Mouse (Mus musculus): ENCODE measurements around the gene Wbp1l.
A peak's percentile ranks its signal among the peaks of the same experiment; 100 is the strongest.

The Wbp1l gene

DNA sequence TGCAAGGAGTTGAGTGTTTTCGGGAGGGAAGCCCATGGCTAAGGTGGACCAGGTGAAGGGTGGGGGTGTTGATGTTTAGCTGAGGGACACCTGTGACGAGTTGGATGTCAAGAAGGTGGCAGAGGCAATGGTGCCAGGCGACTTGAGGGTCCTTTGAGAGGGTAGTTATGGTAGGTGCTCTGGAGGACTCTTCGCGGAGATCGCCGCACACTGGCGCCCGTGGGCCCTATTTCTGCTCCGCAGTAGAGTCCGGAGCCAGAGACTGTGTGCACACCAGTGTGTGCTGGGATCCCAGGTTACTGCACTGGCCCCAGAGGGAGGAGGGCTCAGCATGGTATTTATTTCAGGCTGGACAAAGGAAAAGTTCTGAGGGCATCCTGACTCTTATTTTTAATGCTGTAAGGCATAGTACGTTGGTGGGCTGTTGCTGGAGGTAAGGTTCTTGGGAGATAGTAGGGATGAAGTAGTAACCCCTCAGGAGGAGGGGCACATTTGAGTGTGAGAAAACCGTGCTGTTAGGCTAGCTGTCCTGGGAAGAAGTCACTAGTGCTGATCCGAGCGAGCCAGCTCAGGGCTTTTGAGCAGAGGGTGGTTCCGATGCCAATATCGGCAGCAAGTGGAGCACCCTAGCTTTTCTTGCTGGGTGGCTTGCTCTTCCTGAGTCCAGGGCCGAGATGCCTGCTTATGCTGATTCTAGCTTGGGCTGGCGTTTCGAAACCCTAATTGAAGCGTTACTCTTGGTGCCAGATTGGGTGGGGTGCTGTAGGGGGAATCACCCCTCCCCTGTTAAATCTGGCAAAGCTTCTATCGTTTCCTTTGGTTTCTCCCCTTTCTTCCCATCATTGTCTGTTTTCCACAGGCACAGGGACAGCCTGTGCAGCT is 732 bp downstream of the Wbp1l start:
- no peak for DNase-seq

GRCm38 (mm10) chr19:46600371-46600770 is 1.5 kb downstream of the Wbp1l start:
- no peak for DNase-seq

GRCm38 (mm10) chr19:46601491-46601890 is 2.6 kb downstream of the Wbp1l start:
- DNase-seq, result no peak

DNA sequence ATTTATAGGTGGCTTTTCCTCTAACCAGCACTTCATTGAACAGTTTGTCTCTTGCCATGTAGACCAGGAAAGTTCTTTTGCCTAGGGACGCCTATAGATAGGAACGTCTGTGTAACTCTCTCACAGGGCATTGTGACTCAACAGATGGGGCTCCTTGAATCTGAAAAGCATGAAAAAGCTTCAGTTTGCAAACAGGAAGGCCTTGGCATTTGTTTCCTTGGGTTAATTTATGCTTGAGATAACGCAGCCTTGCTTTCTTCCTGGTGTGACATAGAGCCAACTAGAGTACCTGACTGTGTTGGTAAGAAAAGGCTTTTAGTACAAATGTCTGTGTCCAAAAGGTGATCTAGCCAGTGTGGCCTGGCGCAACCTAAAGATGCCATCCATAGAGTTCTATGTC is 3.5 kb downstream of the Wbp1l start:
- DNase-seq, result no peak

- DNase-seq, result no peak
Measured at GRCm38 (mm10) chr19:46606718-46607117, 7.8 kb downstream of the Wbp1l start.

DNA sequence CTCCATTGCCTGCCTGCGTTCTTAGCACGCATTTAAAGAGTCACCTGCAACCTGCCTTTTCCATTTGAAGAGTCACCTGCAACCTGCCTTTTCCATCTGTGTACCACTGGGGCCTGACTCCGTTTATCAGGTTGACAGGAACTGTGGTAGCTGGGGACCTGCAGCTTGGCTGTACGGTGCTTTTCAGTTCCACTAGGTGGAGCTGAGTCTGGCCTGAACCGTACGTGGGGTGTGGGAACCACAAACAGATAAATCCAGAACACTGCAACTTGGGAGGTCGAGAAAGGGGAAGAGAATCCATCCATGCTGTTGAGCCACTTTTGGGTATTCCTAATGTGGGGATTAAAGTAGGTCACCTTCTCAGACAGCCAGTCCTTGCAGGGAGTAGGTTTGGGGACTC is 8.5 kb downstream of the Wbp1l start:
- DNase-seq, result peak; percentile 39

DNA sequence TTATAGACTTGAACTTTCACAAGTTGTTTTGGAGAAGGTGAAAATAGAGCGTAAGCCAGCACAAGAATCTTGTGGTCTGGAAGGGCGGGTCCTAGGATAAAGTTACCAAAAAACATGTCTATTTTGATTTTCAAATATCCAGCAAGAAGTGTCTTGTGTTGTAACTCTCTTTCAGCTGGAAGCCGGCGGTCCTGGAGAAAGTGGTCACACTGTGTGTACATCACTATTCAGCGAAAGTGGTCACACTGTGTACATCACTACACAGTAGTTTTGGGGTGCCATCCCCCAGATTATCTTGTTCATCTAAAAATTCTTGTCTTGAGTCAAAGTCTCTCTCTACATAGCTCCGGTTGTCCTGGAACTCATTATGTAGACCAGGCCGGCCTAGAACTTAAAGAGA is 9.3 kb downstream of the Wbp1l start:
- DNase-seq, result no peak

DNA sequence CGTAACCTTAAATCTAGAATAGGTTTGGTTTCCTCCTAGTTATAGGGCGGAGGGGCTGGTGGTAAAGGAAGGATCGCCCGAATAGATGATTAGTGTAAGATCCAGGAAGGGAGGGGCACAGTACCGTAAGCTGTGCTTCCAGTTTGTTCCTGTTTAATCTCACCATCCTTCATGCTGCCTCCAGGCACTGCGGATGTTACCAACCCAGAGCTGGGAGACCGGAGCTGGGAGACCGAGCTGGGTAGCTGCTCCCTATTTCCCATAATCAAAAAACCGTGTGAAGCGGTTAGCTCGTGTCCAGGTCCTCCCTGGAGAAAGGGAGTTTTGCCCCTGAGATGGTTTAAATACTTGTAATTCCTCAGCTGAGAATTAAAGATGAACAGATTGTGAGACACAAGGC is 17.5 kb downstream of the Wbp1l start:
- no peak for DNase-seq

DNA sequence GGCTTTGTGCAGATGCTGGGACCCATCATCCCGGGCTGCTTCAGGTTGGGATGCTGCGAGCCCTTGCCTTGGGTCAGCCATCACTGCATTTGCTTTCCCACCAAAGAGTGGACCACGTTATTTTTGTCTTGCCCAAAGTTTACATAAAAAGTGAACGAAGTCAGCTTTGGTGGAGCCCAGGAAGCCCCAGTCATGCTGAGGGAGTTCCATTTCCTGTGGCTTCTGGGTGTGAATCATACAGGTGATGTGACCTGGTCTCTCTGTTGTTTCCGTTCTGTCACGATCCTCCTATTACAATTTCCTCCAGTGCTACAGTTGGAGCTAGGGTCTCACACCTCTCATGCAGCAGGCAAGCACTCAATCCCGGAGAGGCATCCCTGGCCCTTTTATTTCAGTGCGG is 18.5 kb downstream of the Wbp1l start:
- no peak for DNase-seq

DNA sequence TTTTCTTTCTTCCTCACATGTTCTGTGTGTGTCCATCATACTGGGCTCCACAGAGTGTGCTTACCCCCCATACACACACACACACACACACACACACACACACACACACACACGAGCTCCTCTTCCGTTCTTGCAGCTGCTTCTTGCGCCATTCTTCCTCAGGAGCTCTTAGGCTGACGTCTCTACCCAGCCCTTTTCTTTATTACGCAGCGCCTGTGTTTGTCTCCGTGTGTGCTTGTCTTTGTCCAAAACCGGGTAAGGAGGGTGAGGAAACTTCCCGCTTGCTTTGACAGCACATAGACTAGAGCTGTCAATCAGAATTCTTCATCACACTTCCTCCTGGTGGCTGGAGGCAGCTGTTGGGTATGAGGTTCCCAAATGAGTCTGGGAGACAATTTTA is 19.4 kb downstream of the Wbp1l start:
- DNase-seq, result no peak

- no peak for DNase-seq
Measured at GRCm38 (mm10) chr19:46619001-46619400, 20.1 kb downstream of the Wbp1l start.

GRCm38 (mm10) chr19:46619518-46619917 is 20.6 kb downstream of the Wbp1l start:
- DNase-seq, result no peak

GRCm38 (mm10) chr19:46620016-46620808 is 21.3 kb downstream of the Wbp1l start:
- DNase-seq, result no peak

GRCm38 (mm10) chr19:46621236-46622183 is 22.6 kb downstream of the Wbp1l start:
- no peak for DNase-seq

GRCm38 (mm10) chr19:46622659-46623193 is 23.8 kb downstream of the Wbp1l start:
- no peak for DNase-seq

- peak; percentile 50 for DNase-seq
Measured at GRCm38 (mm10) chr19:46623194-46623667, 24.3 kb downstream of the Wbp1l start.

GRCm38 (mm10) chr19:46623790-46624772 is 25.2 kb downstream of the Wbp1l start:
- DNase-seq, result no peak

GRCm38 (mm10) chr19:46625015-46625414 is 26.1 kb downstream of the Wbp1l start:
- no peak for DNase-seq

GRCm38 (mm10) chr19:46625519-46625918 is 26.6 kb downstream of the Wbp1l start:
- no peak for DNase-seq

DNA sequence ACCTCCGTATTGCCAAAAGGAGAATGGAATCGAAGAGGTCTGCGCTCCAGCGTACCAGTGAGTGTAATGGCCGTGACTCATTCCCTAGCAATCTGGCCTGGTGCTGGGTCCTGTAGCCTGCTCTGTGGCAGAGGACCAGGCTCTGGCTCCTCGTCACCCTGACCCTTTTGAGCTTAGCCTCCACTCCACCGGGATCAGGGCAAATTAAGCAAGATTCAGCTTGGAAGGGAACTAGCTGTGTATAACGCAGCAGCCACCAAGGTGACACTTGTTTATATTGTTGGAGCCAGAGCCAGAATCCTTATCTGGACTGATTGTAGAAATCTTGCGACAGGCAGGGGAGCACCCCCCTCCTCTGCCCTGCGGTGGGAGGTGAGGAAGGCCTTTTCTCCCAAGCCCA is 29.5 kb downstream of the Wbp1l start:
- DNase-seq, result no peak

DNA sequence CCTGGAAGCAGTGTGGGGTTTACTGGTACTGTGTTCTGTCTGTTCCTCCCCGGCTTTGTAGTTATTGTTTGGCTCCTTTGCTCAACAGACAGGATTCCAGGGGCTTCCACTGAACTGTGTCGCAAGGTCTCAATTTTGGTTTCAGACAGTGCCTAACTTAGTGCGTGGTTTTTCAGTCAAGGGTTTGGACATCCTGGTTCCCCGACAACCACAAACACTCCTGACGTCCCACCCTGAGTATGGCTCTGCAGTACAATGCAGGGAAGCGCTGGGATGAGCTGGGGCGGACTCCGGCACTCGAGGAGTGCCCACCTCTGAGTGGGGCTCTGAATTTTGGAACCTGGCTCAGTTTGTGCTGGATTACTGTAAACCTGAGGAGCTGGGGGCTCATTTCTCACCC is 30.9 kb downstream of the Wbp1l start:
- DNase-seq, result no peak
